In genomic region chr4:72199571-72200558, GRCm38 (mm10) we compare ENCODE assay signal across 7 mouse cellular contexts. TPM values are rescaled to one million over a fixed set of nuclear protein-coding genes. Genes with fewer than 3 reads are reported as not detected.
DNase-seq lines count a peak whose midpoint lies in the region; ATAC-seq and TF ChIP-seq lines count a peak whose summit lies in the region.

No protein-coding gene starts in this region.

- POLR2A ChIA-PET in Patski (lab: Charles Lee), result interaction anchor here (1.4 kb wide), 1 partner anchor 39 kb away, joined by 4 read pairs; no protein-coding TSS in a partner anchor

- peak overlapping the region; percentile 84 for H3K27ac ChIP-seq in cerebellum, adult 2 months (ENCODE audit: insufficient read depth, low read length)
- H3K27ac ChIP-seq in gastrocnemius, adult 2 months, result peak overlapping the region; percentile 94
- H3K27ac ChIP-seq in intestine, embryonic 15.5 days, result peak overlapping the region; percentile 96
- peak overlapping the region; percentile 95 for H3K27ac ChIP-seq in limb, embryonic 10.5 days
- H3K27ac ChIP-seq in midbrain, embryonic 14.5 days (replicated peaks; ENCODE audit: low read depth, low read length), result peak overlapping the region; percentile 94

- no peaks in the 10 kb centered on the region for H3K9me3 ChIP-seq in intestine, embryonic 15.5 days
- H3K9me3 ChIP-seq in limb, embryonic 10.5 days (replicated peaks), result no peaks in the 10 kb centered on the region
- no peaks in the 10 kb centered on the region for H3K9me3 ChIP-seq in midbrain, embryonic 14.5 days (ENCODE audit: control insufficient read depth, low read length)

- in situ Hi-C loops in Patski (cut with MboI; ENCODE audit: low pct_unique_long_range_greater_than_20kb), result loop anchor here (10.0 kb wide), 1 partner anchor 95 kb away; no protein-coding TSS in a partner anchor

- under 1% methylated on average over 98 of the region's 103 CpGs for WGBS in cerebellum, adult 2 months
- under 1% methylated on average over 101 of the region's 103 CpGs for WGBS in intestine, embryonic 15.5 days
- 0% methylated on average over 103 of the region's 103 CpGs for WGBS in limb, embryonic 10.5 days
- WGBS in midbrain, embryonic 14.5 days, result under 1% methylated on average over 103 of the region's 103 CpGs

- peaks cover 2% of the 10 kb centered on the region; the same call in 1 of the 2 replicates for H3K4me1 ChIP-seq in cerebellum, adult 2 months (ENCODE audit: control insufficient read depth, insufficient read depth, low read length)
- peaks cover 8% of the 10 kb centered on the region for H3K4me1 ChIP-seq in intestine, embryonic 15.5 days (replicated peaks)
- peaks cover 56% of the 10 kb centered on the region for H3K4me1 ChIP-seq in limb, embryonic 10.5 days
- peaks cover 40% of the 10 kb centered on the region for H3K4me1 ChIP-seq in midbrain, embryonic 14.5 days (ENCODE audit: control insufficient read depth, insufficient read depth, low read length)

- peak overlapping the region; percentile 76 for H3K4me3 ChIP-seq in cerebellum, adult 2 months (replicated peaks; ENCODE audit: insufficient read depth, low read depth, low read length)
- peak overlapping the region; percentile 84 for H3K4me3 ChIP-seq in gastrocnemius, adult 2 months
- H3K4me3 ChIP-seq in intestine, embryonic 15.5 days (replicated peaks), result peak overlapping the region; percentile 82
- H3K4me3 ChIP-seq in limb, embryonic 10.5 days, result peak overlapping the region; percentile 90
- peak overlapping the region; percentile 91 for H3K4me3 ChIP-seq in midbrain, embryonic 14.5 days (replicated peaks; ENCODE audit: low read depth, low read length)

- peak overlapping the region; percentile 83 for H3K4me2 ChIP-seq in intestine, embryonic 15.5 days (replicated peaks)
- peak overlapping the region; percentile 66 for H3K4me2 ChIP-seq in midbrain, embryonic 14.5 days (ENCODE audit: low read length)

- CTCF ChIA-PET in Patski (lab: Charles Lee), result interaction anchor here (1.0 kb wide), 1 partner anchor 76 kb away, joined by 3 read pairs; no protein-coding TSS in a partner anchor

- peak; percentile 20 for ATAC-seq in Patski
- ATAC-seq in intestine, embryonic 15.5 days, result peak; percentile 11
- ATAC-seq in midbrain, embryonic 14.5 days (ENCODE audit: low FRiP score, low TSS enrichment), result peak; percentile 2; the same call in 1 of the 2 replicates

- intact Hi-C loops in gastrocnemius, adult 2 months (cut with DNase I), result loop anchor here (2.0 to 10.0 kb wide), 3 partner anchors 55 to 231 kb away; no protein-coding TSS in a partner anchor

- no peak for DNase-seq in Patski (ENCODE audit: low read depth, low spot score)
- DNase-seq in cerebellum, adult 2 months, result peak; percentile 68 to 71
- DNase-seq in gastrocnemius, adult 2 months, result peak; percentile 75
- peak; percentile 73 for DNase-seq in limb, embryonic 10.5 days (ENCODE audit: low spot score)
- peak; percentile 79 for DNase-seq in midbrain, embryonic 14.5 days
- DNase-seq in spleen, postnatal 4 days (ENCODE audit: low spot score in 2 of 2), result peak; percentile 30 to 73

- peaks cover 5% of the 10 kb centered on the region for H3K27me3 ChIP-seq in Patski
- H3K27me3 ChIP-seq in cerebellum, adult 2 months (ENCODE audit: control insufficient read depth, insufficient read depth, low read length), result no peaks in the 10 kb centered on the region
- H3K27me3 ChIP-seq in intestine, embryonic 15.5 days (replicated peaks), result no peaks in the 10 kb centered on the region
- no peaks in the 10 kb centered on the region for H3K27me3 ChIP-seq in limb, embryonic 10.5 days (ENCODE audit: low read depth, poor library complexity, severe bottlenecking)
- H3K27me3 ChIP-seq in midbrain, embryonic 14.5 days (ENCODE audit: control insufficient read depth, insufficient read depth, low read length), result no peaks in the 10 kb centered on the region

- peak overlapping the region; percentile 81 for H3K9ac ChIP-seq in intestine, embryonic 15.5 days
- H3K9ac ChIP-seq in midbrain, embryonic 14.5 days (replicated peaks; ENCODE audit: low read length), result peak overlapping the region; percentile 83

- no peak for TF ChIP-seq POLR2A in cerebellum, adult 2 months (IDR thresholded peaks at IDR 0.05; ENCODE audit: borderline replicate concordance, insufficient read depth, low read length)

- TF ChIP-seq CTCF in Patski (IDR thresholded peaks at IDR 0.05), result no peak
- TF ChIP-seq CTCF in cerebellum, adult 2 months (IDR thresholded peaks at IDR 0.05; ENCODE audit: borderline replicate concordance, insufficient read depth, low read depth, low read length), result no peak
- no peak for TF ChIP-seq CTCF in gastrocnemius, adult 2 months (IDR thresholded peaks at IDR 0.05)

- no peaks in the 10 kb centered on the region for H3K36me3 ChIP-seq in intestine, embryonic 15.5 days
- peaks cover 8% of the 10 kb centered on the region; the same call in 1 of the 2 replicates for H3K36me3 ChIP-seq in limb, embryonic 10.5 days
- H3K36me3 ChIP-seq in midbrain, embryonic 14.5 days (ENCODE audit: control insufficient read depth, insufficient read depth, low read length), result no peaks in the 10 kb centered on the region

RNA-seq across cellular contexts. Expression of gene Tle1, which starts 0.9 kb away (rescaled TPM):
- 8.4 TPM for polyA plus RNA-seq in Patski (2021)
- polyA plus RNA-seq in cerebellum, adult 2 months (2012; rRNA removed), result 23.9 and 25.1 TPM in 2 replicates
- 10 to 100 TPM; 20.0 to 22.9 TPM for total RNA-seq in gastrocnemius, adult 2 months (2021)
- 18.0 and 19.9 TPM in 2 replicates for polyA plus RNA-seq in intestine, embryonic 15.5 days (2015; fragmentation: Nextera tagmentation; extraction: Ambion mirVana)
- 25.0 and 29.0 TPM in 2 replicates for polyA plus RNA-seq in limb, embryonic 10.5 days (2016; fragmentation: Nextera tagmentation; extraction: Ambion mirVana)
- 43.5 and 51.0 TPM in 2 replicates for polyA plus RNA-seq in midbrain, embryonic 14.5 days (2014; fragmentation: Nextera tagmentation; extraction: Ambion mirVana)
